Mouse (Mus musculus) midbrain, embryonic 15.5 days (tissue): Measurements from ENCODE around the gene Hist1h1t. TPM values are rescaled to one million over a fixed set of nuclear protein-coding genes. Genes with fewer than 3 reads are reported as not detected.
A peak's percentile ranks its signal among the peaks of the same experiment; 100 is the strongest.
"Not testable (repeated sequence)": the region's sequence is repeated elsewhere in the genome, so short reads cannot be mapped to it uniquely, and the experiment has no call there.

Source experiments
- ATAC-seq: fragments of 200-750 bp; cut with Nextera tagmentation; replicated peaks from 2 replicates; pipeline ENCODE4 v1.8.0; 2017; ENCODE audit warnings: moderate TSS enrichment
- H3K27ac ChIP-seq: fragments of 300-500 bp; sonication (generic); 2 replicates; pipeline ENCODE4 v1.5.1; 2015; ENCODE audit warnings: mild to moderate bottlenecking, inconsistent platforms
- H3K27me3 ChIP-seq: fragments of 300-500 bp; sonication (generic); replicated peaks from 2 replicates; pipeline ENCODE4 v1.6.1; 2015; ENCODE audit warnings: inconsistent platforms
- H3K36me3 ChIP-seq: fragments of 300-500 bp; sonication (generic); replicated peaks from 2 replicates; pipeline ENCODE4 v1.6.1; 2015; ENCODE audit warnings: inconsistent platforms
- H3K4me1 ChIP-seq: fragments of 300-500 bp; sonication (generic); 2 replicates; pipeline ENCODE4 v1.6.1; 2015; ENCODE audit warnings: inconsistent platforms
- H3K4me2 ChIP-seq: fragments of 300-500 bp; sonication (generic); 2 replicates; pipeline ENCODE4 v1.6.1; 2015; ENCODE audit warnings: inconsistent platforms, mild to moderate bottlenecking, moderate library complexity
- H3K4me3 ChIP-seq: fragments of 300-500 bp; sonication (generic); 2 replicates; pipeline ENCODE4 v1.5.1; 2015; ENCODE audit warnings: mild to moderate bottlenecking, inconsistent platforms
- H3K9ac ChIP-seq: fragments of 300-500 bp; sonication (generic); 2 replicates; pipeline ENCODE4 v1.6.1; 2015; ENCODE audit warnings: mild to moderate bottlenecking, inconsistent platforms
- H3K9me3 ChIP-seq: fragments of 300-500 bp; sonication (generic); 2 replicates; pipeline ENCODE4 v1.6.1; 2016; ENCODE audit warnings: inconsistent platforms
- WGBS: fragments of 180-500 bp; shearing (Covaris S2); methylation state at CpG from one replicate; pipeline ENCODE4 v1.1.7; 2015; ENCODE audit warnings: mixed read lengths; 5-methylcytosine and 5-hydroxymethylcytosine counted together
- polyA plus RNA-seq: library from polyadenylated mRNA; unstranded; fragments of >200 nt; fragmentation: Nextera tagmentation; extraction: Ambion mirVana; gene quantifications from 2 replicates; pipeline ENCODE4 v1.2.1, GENCODE M21; 2015

The Hist1h1t gene
- not detected in 2 replicates for polyA plus RNA-seq

DNA sequence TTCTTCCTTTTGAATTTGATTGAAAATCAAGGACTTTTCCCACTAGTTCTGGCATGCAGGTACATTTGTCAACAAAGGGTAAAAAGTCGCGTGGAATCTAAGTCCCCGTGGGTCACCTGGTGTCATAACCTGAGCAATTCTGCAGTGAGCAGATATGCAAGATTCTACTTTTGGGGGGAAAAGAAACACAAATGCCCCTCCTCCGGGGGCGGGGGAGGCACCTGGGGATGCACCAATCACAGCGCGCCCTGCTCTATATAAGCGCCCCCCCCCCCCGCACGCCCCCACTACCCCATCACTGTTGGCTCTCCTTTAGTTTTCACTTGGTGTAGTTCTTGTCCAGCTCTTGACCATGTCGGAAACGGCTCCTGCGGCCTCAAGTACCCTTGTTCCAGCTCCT lies at the start of gene Hist1h1t:
Gene Hist1h1t, plus strand, starts transcription at position 301 of the 400 bp plus-strand sequence.
- no peaks in the 10 kb centered on the region for H3K36me3 ChIP-seq
- no peak within 1 kb of the TSS for H3K9ac ChIP-seq
- no peak for ATAC-seq
- H3K27me3 ChIP-seq = no peaks in the 10 kb centered on the region
- no peaks in the 10 kb centered on the region for H3K9me3 ChIP-seq
- H3K4me2 ChIP-seq = no peak within 1 kb of the TSS
- peaks cover 14% of the 10 kb centered on the region for H3K4me1 ChIP-seq
- WGBS = 62% methylated on average over 12 of the region's 13 CpGs
- no peak within 1 kb of the TSS for H3K4me3 ChIP-seq
- no peak within 1 kb of the TSS for H3K27ac ChIP-seq

DNA sequence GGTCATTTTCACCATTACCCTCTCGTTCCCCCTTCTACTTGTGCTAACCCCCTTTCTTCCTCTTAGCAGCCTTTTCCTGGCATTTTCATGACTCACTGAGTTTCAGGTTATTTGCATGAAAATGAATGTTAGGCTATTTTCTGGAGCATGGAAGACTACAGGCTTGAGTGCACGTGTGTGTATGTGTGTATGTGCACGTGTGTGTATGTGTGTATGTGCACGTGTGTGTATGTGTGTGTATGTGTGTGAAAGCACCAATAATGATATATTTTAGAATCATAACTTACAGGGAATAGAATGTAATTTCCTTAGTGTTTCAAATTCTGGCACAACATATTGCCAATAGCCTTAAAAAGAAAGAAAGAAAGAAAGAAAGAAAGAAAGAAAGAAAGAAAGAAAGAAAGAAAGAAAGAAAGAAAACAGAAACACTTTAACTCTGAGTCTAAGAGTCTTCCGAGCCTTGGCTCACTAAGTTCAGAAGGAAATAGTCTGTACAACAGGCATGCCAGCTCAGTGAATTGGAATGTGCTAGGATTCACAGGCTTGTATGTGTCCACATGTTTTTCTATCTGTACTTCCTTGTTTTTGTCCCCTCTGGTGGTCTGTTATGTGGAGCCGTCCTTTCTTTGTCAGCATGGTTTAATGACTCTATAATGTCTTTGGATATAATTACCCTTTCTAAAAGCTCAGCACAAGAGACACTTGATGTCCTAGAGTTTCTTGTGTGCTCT lies 35.8 kb upstream of the Hist1h1t start:
- Histone ChIP-seq H3K27me3 (no peaks in the 10 kb centered on the region), H3K36me3 (no peaks in the 10 kb centered on the region), H3K4me2 (no peak overlapping the region), H3K9me3 (no peaks in the 10 kb centered on the region), H3K4me1 (no peaks in the 10 kb centered on the region), H3K4me3 (no peak overlapping the region), H3K9ac (no peak overlapping the region), H3K27ac (no peak overlapping the region)
- 70% methylated on average over 6 of the region's 6 CpGs for WGBS
- no peak for ATAC-seq

DNA sequence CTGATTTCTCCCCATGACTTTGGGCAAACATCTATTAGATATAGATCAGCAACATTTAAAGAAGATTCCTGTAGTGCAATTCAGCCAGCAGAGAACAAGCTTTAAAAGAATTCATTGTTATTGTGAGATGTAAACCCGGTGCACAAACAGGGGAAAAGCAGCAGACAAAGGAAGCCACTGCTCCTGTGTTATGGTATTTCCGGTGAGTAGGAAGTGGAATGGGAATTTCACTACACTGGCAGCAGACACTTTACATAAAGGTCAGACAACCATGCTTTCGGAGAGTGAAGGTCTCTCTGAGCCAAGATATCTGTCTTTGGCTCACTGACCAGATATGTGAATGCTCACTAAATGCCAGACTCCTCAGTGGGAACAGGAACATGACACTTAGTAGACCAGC lies 33.1 kb upstream of the Hist1h1t start:
- WGBS = 75% methylated on average over 3 of the region's 3 CpGs
- Histone ChIP-seq H3K36me3 (no peaks in the 10 kb centered on the region), H3K4me3 (no peak overlapping the region), H3K4me1 (no peaks in the 10 kb centered on the region), H3K27me3 (no peaks in the 10 kb centered on the region), H3K9ac (no peak overlapping the region), H3K4me2 (no peak overlapping the region), H3K9me3 (no peaks in the 10 kb centered on the region), H3K27ac (no peak overlapping the region)
- ATAC-seq = no peak

DNA sequence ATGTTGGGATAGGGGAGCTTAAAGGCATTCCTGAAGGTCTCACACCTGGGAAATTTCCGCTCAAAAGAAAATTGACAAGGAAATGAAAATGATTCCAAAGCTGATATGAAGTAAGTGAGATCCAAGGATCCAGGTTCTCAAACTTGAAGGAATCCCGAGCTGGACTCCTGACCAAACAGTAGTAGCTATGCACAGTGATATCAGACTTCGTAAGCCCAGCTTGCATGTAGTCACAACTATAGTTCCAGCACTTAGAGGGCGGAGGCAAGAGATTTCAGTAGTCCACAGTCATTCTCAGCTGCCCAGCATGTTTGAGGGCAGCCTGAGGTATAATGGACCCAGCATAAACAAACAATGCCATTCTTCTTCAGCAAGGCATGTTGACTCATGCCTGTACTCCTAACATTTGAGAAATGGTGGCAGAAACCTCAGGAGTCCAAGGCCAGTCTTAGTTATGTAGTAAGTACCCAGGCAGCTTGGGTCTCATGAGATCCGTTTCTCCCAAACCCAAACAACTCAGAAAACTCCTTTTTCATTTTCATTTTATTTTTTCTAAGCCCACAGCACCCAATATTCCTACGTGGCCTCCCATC lies 13.5 kb upstream of the Hist1h1t start:
- H3K27ac ChIP-seq = no peak overlapping the region
- H3K4me1 ChIP-seq = peaks cover 22% of the 10 kb centered on the region
- H3K4me3 ChIP-seq = no peak overlapping the region
- H3K9ac ChIP-seq = no peak overlapping the region
- no peaks in the 10 kb centered on the region for H3K9me3 ChIP-seq
- H3K36me3 ChIP-seq = no peaks in the 10 kb centered on the region
- ATAC-seq = no peak
- H3K27me3 ChIP-seq = no peaks in the 10 kb centered on the region
- WGBS = 91% methylated on average over 6 of the region's 6 CpGs
- no peak overlapping the region for H3K4me2 ChIP-seq

DNA sequence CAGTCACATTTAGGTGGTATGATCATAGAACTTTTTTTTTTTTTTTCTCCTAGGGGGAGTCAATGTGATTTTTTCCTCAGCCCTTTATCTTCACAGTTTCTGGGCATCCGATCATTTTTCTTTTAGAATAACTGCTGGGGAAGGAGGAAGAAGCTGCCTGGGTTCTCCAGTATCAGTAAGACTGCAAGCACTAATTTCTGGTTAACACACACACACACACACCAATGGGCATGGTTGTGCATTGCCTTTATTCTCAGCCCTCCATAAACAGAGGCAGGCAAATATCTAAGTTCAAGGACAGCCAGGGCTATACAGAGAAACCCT lies 13.0 kb upstream of the Hist1h1t start:
- no peaks in the 10 kb centered on the region for H3K36me3 ChIP-seq
- peaks cover 22% of the 10 kb centered on the region for H3K4me1 ChIP-seq
- H3K27ac ChIP-seq = no peak overlapping the region
- WGBS = 56% methylated on average over 1 of the region's 1 CpGs
- H3K4me3 ChIP-seq = no peak overlapping the region
- H3K9ac ChIP-seq = 0 out of 2 replicates have a peak overlapping the region, but pooled peaks have one; percentile 40
- no peak for ATAC-seq
- H3K9me3 ChIP-seq = no peaks in the 10 kb centered on the region
- H3K27me3 ChIP-seq = no peaks in the 10 kb centered on the region
- H3K4me2 ChIP-seq = peak overlapping the region; percentile 82

DNA sequence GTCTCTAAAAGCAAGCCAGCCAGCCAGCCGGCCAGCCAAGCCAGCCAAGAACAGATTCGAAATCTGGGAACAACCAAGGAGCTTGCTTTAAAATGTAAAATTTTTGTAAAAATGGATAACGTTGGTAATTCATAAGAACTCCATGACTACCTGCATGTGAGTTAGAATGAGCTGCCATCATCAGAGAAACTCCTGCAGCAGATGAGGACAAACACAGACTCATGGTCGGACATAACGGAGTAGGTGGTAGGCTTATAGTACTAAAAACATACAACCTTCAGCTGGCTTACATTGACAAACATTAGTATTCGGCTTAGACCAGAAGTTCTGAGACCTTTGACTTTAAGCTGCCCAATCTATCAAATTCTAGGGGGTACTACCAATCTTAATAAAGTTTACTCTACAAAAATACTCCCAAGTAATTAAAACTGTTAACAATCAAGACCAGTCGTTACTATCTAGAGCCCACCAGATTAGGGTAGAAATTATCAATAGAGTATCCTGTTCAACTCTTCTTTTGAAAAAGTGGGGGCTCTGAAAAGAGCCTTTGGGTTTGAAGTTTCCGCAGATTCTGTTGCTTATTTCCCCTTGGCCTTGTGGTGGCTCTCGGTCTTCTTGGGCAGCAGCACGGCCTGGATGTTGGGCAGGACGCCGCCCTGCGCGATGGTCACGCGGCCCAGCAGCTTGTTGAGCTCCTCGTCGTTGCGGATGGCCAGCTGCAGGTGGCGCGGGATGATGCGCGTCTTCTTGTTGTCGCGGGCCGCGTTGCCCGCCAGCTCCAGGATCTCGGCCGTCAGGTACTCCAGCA lies 12.5 kb upstream of the Hist1h1t start:
- Histone ChIP-seq H3K4me3 (peak overlapping the region; percentile 51), H3K27ac (peak overlapping the region; percentile 94), H3K4me1 (peaks cover 22% of the 10 kb centered on the region), H3K4me2 (peak overlapping the region; percentile 82), H3K9ac (peak overlapping the region; percentile 40; the same call in 1 of the 2 replicates)
- H3K9me3 ChIP-seq, H3K27me3 ChIP-seq, H3K36me3 ChIP-seq: not testable (repeated sequence)
- 11% methylated on average over 15 of the region's 30 CpGs for WGBS
- ATAC-seq = peak; percentile 72

DNA sequence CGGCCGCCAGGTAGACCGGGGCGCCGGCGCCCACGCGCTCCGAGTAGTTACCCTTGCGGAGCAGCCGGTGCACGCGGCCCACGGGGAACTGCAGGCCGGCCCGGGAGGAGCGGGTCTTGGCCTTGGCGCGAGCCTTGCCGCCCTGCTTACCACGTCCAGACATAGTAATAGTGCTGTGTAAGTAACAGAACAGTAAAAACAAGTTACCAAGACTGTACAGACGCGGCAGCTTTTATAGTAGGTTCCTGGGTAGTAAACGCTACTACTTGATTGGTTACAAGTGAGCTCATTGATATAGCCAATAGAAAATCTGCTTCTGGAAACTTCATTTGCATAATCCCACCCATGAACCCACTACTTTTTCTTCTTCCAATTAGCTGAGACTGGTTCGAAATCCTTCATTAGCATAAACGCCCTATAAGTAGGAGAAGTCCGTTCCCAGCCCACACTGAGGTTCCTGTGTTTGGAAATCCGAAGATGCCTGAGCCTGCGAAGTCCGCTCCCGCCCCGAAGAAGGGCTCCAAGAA lies 11.8 kb upstream of the Hist1h1t start, which contains the start of the genes Hist1h2ac and Hist1h2bc:
Gene Hist1h2ac, minus strand, starts transcription at position 194 of the 527 bp plus-strand sequence.
Gene Hist1h2bc, plus strand, starts transcription at position 445 of the 527 bp plus-strand sequence.
- Histone ChIP-seq H3K27ac (peak within 1 kb of the TSS; percentile 94), H3K4me3 (peak within 1 kb of the TSS; percentile 51), H3K4me1 (peaks cover 22% of the 10 kb centered on the region), H3K27me3 (no peaks in the 10 kb centered on the region), H3K9ac (peak within 1 kb of the TSS; percentile 64), H3K4me2 (peak within 1 kb of the TSS; percentile 82), H3K9me3 (no peaks in the 10 kb centered on the region), H3K36me3 (no peaks in the 10 kb centered on the region)
- peak; percentile 99 for ATAC-seq
- under 1% methylated on average over 32 of the region's 32 CpGs for WGBS

DNA sequence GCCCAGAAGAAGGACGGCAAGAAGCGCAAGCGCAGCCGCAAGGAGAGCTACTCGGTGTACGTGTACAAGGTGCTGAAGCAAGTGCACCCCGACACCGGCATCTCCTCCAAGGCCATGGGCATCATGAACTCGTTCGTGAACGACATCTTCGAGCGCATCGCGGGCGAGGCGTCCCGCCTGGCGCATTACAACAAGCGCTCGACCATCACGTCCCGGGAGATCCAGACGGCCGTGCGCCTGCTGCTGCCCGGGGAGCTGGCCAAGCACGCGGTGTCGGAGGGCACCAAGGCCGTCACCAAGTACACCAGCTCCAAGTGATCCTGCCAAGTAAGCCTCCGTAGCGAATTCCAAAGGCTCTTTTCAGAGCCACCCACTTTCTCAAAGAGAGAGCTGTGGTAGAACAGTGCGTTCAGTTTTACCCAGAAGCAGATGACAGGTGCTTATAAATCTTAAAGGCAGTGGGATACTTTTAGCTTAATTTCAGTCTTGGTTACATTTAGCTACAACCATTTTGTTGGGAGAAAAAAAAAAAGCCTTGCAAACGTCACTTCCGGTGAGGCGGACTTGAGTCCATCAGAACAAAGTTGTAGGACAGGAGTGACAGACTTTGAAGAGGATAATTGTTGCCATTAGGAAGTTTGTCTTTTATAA lies 11.2 kb upstream of the Hist1h1t start:
- peak; percentile 50 for ATAC-seq
- WGBS = under 1% methylated on average over 18 of the region's 37 CpGs

DNA sequence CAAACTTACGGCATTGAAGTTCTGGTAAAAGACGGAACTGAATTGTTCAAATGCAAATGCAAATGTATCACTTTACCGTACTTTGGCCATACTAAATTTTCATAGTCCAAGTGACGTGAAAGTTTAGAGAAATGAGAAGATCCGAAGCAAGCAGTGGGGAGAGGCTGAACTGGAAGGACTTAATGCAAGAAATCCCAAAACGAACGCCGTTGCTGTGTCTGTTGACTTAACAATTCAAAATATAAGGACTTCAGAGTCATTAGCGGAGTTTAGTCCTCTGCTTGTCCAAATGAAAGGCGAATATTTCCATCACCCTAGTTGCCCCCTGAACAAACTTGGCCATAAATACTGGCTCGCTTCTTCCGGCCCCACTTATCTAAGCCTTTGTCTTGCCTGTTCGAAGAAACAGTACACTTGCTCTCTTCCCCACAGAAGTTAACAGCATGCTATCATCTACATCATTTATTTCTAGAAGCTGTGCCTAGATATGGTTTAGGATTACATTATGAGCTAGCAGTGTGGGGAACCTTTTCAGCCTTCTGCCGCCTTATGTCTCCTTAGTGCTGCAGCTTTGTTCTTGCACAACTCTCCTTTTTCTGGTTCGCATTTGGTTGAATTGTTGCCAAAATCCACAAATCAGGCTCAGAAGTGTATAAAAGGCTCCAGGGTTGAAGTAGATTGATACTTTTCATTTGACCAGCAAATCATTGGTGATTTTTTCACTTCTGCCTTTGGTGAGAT lies 10.3 kb upstream of the Hist1h1t start:
- Histone ChIP-seq H3K9ac (peak overlapping the region; percentile 64), H3K4me1 (peaks cover 22% of the 10 kb centered on the region), H3K4me2 (peak overlapping the region; percentile 82), H3K27ac (peak overlapping the region; percentile 94), H3K36me3 (no peaks in the 10 kb centered on the region), H3K9me3 (no peaks in the 10 kb centered on the region), H3K4me3 (peak overlapping the region; percentile 51), H3K27me3 (no peaks in the 10 kb centered on the region)
- no peak for ATAC-seq
- 9% methylated on average over 15 of the region's 15 CpGs for WGBS

More for the DNA sequence above, 11.2 kb upstream of the Hist1h1t start:
- H3K27me3 ChIP-seq, H3K9me3 ChIP-seq, H3K36me3 ChIP-seq: not testable (repeated sequence)
- Histone ChIP-seq H3K27ac (peak overlapping the region; percentile 94), H3K4me3 (peak overlapping the region; percentile 51), H3K4me2 (peak overlapping the region; percentile 82), H3K4me1 (peaks cover 22% of the 10 kb centered on the region), H3K9ac (peak overlapping the region; percentile 64)

DNA sequence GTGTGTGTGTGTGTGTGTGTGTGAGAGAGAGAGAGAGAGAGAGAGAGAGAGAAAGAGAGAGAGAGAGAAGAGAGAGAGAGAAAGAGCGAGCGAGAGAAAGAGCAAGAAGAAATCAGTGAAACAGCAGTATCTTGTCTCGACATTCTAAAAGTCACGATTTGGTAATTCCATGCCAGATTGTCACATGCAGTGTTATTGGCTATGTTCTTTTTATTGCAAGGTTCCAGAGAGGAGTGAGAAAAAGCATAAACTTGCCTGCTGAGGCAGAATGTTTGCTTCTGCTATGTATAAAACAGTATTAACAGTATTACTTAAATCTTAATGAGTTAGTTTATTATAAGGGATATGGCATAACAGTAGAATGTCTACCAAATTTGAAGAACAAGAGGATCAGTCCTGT lies 9.6 kb upstream of the Hist1h1t start:
- no peaks in the 10 kb centered on the region for H3K9me3 ChIP-seq
- peaks cover 22% of the 10 kb centered on the region for H3K4me1 ChIP-seq
- ATAC-seq = no peak
- peak overlapping the region; percentile 82 for H3K4me2 ChIP-seq
- H3K27me3 ChIP-seq = no peaks in the 10 kb centered on the region
- no peak overlapping the region for H3K27ac ChIP-seq
- peak overlapping the region; percentile 51; the same call in 1 of the 2 replicates for H3K4me3 ChIP-seq
- H3K9ac ChIP-seq = peak overlapping the region; percentile 64; the same call in 1 of the 2 replicates
- H3K36me3 ChIP-seq = no peaks in the 10 kb centered on the region
- WGBS = 28% methylated on average over 4 of the region's 4 CpGs

DNA sequence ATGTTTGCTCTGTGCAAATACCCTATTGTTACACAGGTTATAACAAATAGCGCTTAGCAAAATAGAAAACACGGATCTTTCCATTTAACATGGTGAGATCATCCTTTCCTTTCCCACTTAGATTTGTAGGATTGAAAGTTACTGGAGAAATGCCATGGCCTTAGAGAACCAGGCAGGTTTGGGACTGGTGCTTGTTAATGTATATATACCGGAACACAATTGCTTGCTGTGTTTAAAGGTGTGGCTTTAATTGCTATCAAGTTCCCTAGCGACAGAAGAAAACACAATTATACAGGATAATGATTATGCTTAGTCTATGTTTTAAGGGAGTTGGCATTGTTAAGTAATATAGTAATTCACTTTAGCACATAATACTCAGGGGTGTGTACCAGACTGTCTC lies 8.4 kb upstream of the Hist1h1t start:
- Histone ChIP-seq H3K4me2 (no peak overlapping the region), H3K27ac (no peak overlapping the region), H3K27me3 (no peaks in the 10 kb centered on the region), H3K4me3 (no peak overlapping the region), H3K4me1 (peaks cover 22% of the 10 kb centered on the region), H3K9me3 (no peaks in the 10 kb centered on the region), H3K9ac (no peak overlapping the region), H3K36me3 (no peaks in the 10 kb centered on the region)
- no peak for ATAC-seq
- WGBS = 87% methylated on average over 4 of the region's 4 CpGs
